Mouse (Mus musculus) fat pad, adult 2 months (tissue): ENCODE measurements at regions not wholly inside any gene's neighbourhood (a gene's known extent, or its start where the extent isn't known, plus 50 kb on each side); places are given as distances from the start of the nearest gene placed in this dataset.

Experiments
- DNase-seq: peaks from one replicate; pipeline ENCODE4 v3.0.0-alpha.2; 2011; ENCODE audit warnings: low read depth, low spot score; ENCODE audit errors: extremely low read depth

GRCm38 (mm10) chr19:21031768-21032308 is 77.8 kb upstream of the Tmc1 start:
- DNase-seq, result peak; percentile 97

GRCm38 (mm10) chr19:21030971-21031370 is 77.0 kb upstream of the Tmc1 start:
- DNase-seq, result peak; percentile 99

- DNase-seq, result no peak
These were observed 75.0 kb upstream of the Tmc1 start for GRCm38 (mm10) chr19:21028981-21029380.

GRCm38 (mm10) chr19:21012391-21012790 is 58.4 kb upstream of the Tmc1 start:
- no peak for DNase-seq

- DNase-seq, result peak; percentile 74
These were observed 55.6 kb upstream of the Tmc1 start for GRCm38 (mm10) chr19:21009607-21010006.

- no peak for DNase-seq
These were observed 50.4 kb upstream of the Tmc1 start for GRCm38 (mm10) chr19:21004411-21004810.
